ENCODE assay signal across 8 mouse cellular contexts in genomic region chr15:83562626-83563270, GRCm38 (mm10). TPM values are rescaled to one million over a fixed set of nuclear protein-coding genes. Genes with fewer than 3 reads are reported as not detected.
DNase-seq lines count a peak whose midpoint lies in the region; ATAC-seq lines count a peak whose summit lies in the region.

No protein-coding gene starts in this region.

- H3K27me3 ChIP-seq in embryonic facial prominence, embryonic 15.5 days: no peaks in the 10 kb centered on the region
- H3K27me3 ChIP-seq in limb, embryonic 15.5 days: no peaks in the 10 kb centered on the region

- H3K4me3 ChIP-seq in embryonic facial prominence, embryonic 15.5 days (replicated peaks): peak overlapping the region; percentile 47
- H3K4me3 ChIP-seq in limb, embryonic 15.5 days: peak overlapping the region; percentile 46

- H3K27ac ChIP-seq in embryonic facial prominence, embryonic 15.5 days (replicated peaks): peak overlapping the region; percentile 71
- H3K27ac ChIP-seq in limb, embryonic 15.5 days: peak overlapping the region; percentile 61

- ATAC-seq in frontal cortex, adult (ENCODE audit: low TSS enrichment): peak; percentile 78
- ATAC-seq in embryonic facial prominence, embryonic 15.5 days (ENCODE audit: insufficient number of reproducible peaks, low FRiP score, low TSS enrichment, low read depth): peak; percentile 81
- peak; percentile 51; the same call in 1 of the 2 replicates for ATAC-seq in limb, embryonic 15.5 days (ENCODE audit: insufficient number of reproducible peaks, low FRiP score, low TSS enrichment, low read depth)

- H3K9ac ChIP-seq in embryonic facial prominence, embryonic 15.5 days: no peak overlapping the region
- no peak overlapping the region for H3K9ac ChIP-seq in limb, embryonic 15.5 days

- WGBS in embryonic facial prominence, embryonic 15.5 days: 29% methylated on average over 15 of the region's 15 CpGs
- 22% methylated on average over 15 of the region's 15 CpGs for WGBS in limb, embryonic 15.5 days

- peak overlapping the region; percentile 95 for H3K4me2 ChIP-seq in embryonic facial prominence, embryonic 15.5 days (replicated peaks)
- peak overlapping the region; percentile 97 for H3K4me2 ChIP-seq in limb, embryonic 15.5 days

- H3K9me3 ChIP-seq in embryonic facial prominence, embryonic 15.5 days (replicated peaks): no peaks in the 10 kb centered on the region
- H3K9me3 ChIP-seq in limb, embryonic 15.5 days: no peaks in the 10 kb centered on the region

- no peaks in the 10 kb centered on the region for H3K36me3 ChIP-seq in embryonic facial prominence, embryonic 15.5 days
- no peaks in the 10 kb centered on the region for H3K36me3 ChIP-seq in limb, embryonic 15.5 days

- peaks cover 22% of the 10 kb centered on the region for H3K4me1 ChIP-seq in embryonic facial prominence, embryonic 15.5 days
- peaks cover 21% of the 10 kb centered on the region for H3K4me1 ChIP-seq in limb, embryonic 15.5 days

- DNase-seq in frontal cortex, postnatal 25 days (ENCODE audit: low spot score in 2 of 2): no peak
- DNase-seq in heart, adult 9 months (ENCODE audit: low spot score in 2 of 2): peak; percentile 92 to 94
- DNase-seq in kidney, adult 8-10 months: peak; percentile 87
- DNase-seq in monocyte, adult 2 months (ENCODE audit: low read depth in 1 of 2, low spot score in 2 of 2): peak; percentile 30 to 34
- DNase-seq in spleen, postnatal 36 days (ENCODE audit: low spot score in 2 of 2): peak; percentile 85 to 90

RNA-seq across cellular contexts. Expression of gene Tspo, which starts 0.6 kb away (rescaled TPM):
- polyA plus RNA-seq in embryonic facial prominence, embryonic 15.5 days (2015; fragmentation: Nextera tagmentation; extraction: Ambion mirVana): 66.7 and 71.7 TPM in 2 replicates
- polyA plus RNA-seq in limb, embryonic 15.5 days (2015; fragmentation: Nextera tagmentation; extraction: Ambion mirVana): 56.4 and 69.4 TPM in 2 replicates

RNA-seq across cellular contexts. Expression of gene Mcat, which starts 0.8 kb away (rescaled TPM):
- polyA plus RNA-seq in embryonic facial prominence, embryonic 15.5 days (2015; fragmentation: Nextera tagmentation; extraction: Ambion mirVana): 34.9 and 38.1 TPM in 2 replicates
- polyA plus RNA-seq in limb, embryonic 15.5 days (2015; fragmentation: Nextera tagmentation; extraction: Ambion mirVana): 28.8 and 31.5 TPM in 2 replicates

RNA-seq across cellular contexts. Expression of gene Ttll12, which starts 32.2 kb away (rescaled TPM):
- polyA plus RNA-seq in embryonic facial prominence, embryonic 15.5 days (2015; fragmentation: Nextera tagmentation; extraction: Ambion mirVana): 33.5 and 35.4 TPM in 2 replicates
- polyA plus RNA-seq in limb, embryonic 15.5 days (2015; fragmentation: Nextera tagmentation; extraction: Ambion mirVana): 33.2 and 36.5 TPM in 2 replicates

RNA-seq across cellular contexts. Expression of gene Bik, which starts 36.1 kb away (rescaled TPM):
- 3.9 and 5.5 TPM in 2 replicates for polyA plus RNA-seq in embryonic facial prominence, embryonic 15.5 days (2015; fragmentation: Nextera tagmentation; extraction: Ambion mirVana)
- 4.1 and 5.0 TPM in 2 replicates for polyA plus RNA-seq in limb, embryonic 15.5 days (2015; fragmentation: Nextera tagmentation; extraction: Ambion mirVana)

RNA-seq across cellular contexts. Expression of gene Ttll1, which starts 52.1 kb away (rescaled TPM):
- 21.5 and 23.8 TPM in 2 replicates for polyA plus RNA-seq in embryonic facial prominence, embryonic 15.5 days (2015; fragmentation: Nextera tagmentation; extraction: Ambion mirVana)
- polyA plus RNA-seq in limb, embryonic 15.5 days (2015; fragmentation: Nextera tagmentation; extraction: Ambion mirVana): 19.1 and 19.3 TPM in 2 replicates

Comparison
In these comparisons a context has a peak if more than half of its experiments do, and no peak if none do; other contexts are left out.
1. DNase-seq: peak in heart, adult 9 months (2 of 2), kidney, adult 8-10 months (2 of 2), monocyte, adult 2 months (2 of 2) and spleen, postnatal 36 days (2 of 2); none in frontal cortex, postnatal 25 days (0 of 2).
2. Peak in every context shown above with its lines, with median percentiles within 50 percentile points of each other: ATAC-seq.